Mouse (Mus musculus) hindlimb bud, embryonic 11.5 days (tissue): ENCODE measurements around the gene Slc5a2.

ENCODE experiments used
- DNase-seq: peaks from one replicate; pipeline ENCODE4 v3.0.0-alpha.2; 2012; ENCODE audit warnings: low read depth, low spot score; ENCODE audit errors: extremely low spot score

Slc5a2 gene

DNA sequence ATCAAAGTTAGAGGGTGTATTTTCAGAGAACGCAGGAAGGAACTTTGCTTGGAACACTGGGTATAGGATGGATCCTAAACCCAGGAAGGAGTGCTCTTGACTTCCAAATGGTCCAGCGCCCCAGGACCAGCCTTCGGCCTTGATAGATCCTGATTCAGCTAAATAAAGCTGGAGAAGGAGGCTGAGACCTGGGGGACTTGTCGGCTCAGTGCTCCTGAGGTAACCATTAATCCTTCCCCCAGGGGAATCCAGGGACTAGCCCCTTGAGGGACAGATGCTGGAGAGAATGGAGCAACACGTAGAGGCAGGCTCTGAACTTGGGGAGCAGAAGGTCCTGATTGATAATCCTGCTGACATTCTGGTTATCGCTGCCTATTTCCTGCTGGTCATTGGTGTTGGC, at the start of gene Slc5a2:
Gene Slc5a2, plus strand, starts transcription at position 247 of the 400 bp plus-strand sequence.
- DNase-seq, result no peak

DNA sequence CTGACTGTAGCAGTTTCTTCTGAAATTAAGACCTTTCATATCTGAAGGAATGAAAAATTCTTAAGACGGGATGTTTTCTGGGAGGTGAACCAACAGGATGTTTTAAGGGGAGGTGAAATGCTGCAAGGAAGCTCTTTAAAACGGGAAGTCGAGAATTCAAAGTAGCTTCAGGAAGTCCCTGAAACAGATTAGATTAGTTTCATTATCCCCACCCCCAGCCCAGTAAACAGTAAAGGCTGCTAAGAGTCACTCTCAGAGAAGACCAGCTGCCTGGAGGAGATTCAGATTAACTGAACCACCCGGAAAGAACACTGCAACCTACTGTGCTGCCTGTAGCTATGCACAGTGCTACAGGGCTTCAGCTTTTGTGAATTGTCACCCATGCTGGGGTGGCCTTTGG, 45.5 kb upstream of the Slc5a2 start:
- DNase-seq, result no peak

DNA sequence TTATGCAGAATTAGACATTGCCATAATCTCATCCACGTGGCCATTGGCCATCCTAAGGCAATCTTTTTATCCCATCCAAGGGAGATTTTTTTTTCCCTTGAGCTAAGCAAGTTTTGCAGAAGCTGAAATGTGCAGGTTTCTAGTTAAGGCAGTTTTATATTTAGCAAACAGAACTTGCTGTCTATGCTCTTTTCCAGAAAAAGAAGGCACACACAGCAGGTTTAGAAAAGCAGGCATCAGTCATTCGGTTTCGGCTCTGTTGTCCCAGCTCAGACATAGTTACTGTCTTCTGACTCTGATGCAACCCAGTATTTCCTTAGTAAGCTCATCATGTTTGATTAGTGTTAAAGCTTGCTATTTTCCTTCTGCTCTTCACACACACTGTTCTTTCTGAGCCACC, 44.5 kb upstream of the Slc5a2 start:
- no peak for DNase-seq

DNA sequence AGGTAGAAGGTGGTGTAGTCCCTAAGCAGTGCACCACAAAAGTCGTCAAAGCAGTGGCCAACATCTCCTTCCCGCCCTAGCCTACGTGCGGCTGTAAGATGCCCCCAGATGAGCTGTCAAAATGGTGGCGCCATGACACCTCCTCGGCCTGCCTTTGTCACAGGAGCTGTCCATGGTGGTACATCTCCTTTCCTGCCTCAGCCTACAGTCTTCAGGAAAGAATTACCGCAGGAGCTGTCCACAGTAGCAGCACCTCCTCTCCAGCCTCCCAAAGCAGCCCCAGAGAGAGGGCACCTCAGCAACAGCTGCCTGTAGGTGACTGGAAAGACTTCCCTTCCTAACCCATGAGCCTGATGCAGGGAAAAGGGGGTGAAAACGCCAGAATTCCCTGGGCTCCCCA, 33.7 kb upstream of the Slc5a2 start:
- DNase-seq, result no peak

- no peak for DNase-seq
Observed at GRCm38 (mm10) chr7:128234796-128235195, 30.7 kb upstream of the Slc5a2 start.

GRCm38 (mm10) chr7:128235481-128235880, 30.0 kb upstream of the Slc5a2 start:
- DNase-seq, result no peak

DNA sequence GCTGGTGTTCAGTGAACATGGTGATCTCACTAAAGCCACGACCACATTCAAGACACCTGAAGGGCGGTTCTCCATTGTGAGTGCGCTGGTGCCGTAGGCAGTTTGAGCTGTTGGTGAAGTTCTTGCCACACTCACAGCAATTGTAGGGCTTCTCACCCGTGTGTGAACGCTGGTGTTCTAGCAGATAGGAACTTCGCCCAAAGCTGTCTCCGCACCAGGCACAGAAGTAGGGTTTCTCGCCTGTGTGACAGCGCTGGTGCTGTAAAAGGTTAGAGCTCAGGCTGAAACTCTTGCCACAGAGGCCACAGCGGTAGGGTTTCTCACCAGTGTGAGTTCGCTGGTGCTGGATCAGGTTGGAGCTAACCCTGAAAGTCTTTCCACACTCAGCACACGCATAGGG, 29.0 kb upstream of the Slc5a2 start:
- DNase-seq, result no peak

- peak; percentile 46 for DNase-seq
Observed at GRCm38 (mm10) chr7:128236856-128237592, 28.4 kb upstream of the Slc5a2 start, which contains the start of gene Armc5. Armc5 (plus strand) TSS chr7:128237342.

GRCm38 (mm10) chr7:128237593-128237926, 27.9 kb upstream of the Slc5a2 start:
- no peak for DNase-seq

DNA sequence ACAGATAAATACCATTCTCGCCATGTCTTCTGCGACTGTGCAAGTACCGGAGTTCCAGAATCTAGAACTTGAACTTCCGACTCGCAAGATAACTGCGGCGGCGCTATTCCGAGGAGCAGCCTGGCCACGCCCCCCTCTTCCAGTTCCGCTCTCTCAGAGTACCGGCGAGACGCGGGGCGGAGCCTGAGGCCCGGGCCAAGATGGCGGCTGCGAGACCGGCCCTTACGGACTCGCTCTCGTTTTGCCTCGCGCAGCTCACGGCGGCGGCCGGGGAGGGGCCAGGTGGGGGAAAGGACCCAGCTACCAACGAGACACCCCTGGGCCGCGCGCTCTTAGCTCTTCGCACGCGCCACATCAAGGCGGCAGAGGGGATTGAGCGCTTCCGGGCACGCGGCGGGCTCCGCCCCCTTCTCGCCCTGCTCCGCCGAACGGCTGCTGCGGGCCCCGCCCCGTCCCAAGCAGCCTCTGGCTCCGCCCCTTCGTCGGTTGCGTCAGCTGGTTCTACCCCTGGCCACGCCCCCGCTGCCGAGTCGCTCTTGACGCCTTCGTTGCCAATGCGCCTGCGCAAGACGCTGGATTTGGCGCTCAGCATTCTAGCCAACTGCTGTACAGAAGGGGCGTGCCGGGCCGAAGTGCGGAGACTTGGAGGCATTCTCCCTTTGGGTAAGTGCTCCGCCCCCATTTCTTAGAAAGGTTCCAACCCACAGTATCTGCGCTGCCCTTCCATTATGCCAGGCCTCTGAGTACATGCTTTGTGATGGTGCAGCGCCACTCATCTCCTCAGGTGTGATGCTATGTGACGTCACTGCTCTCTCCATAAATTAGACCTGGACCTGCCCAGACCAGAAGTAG, 27.3 kb upstream of the Slc5a2 start, which contains the start of gene 9130023H24Rik:
Gene 9130023H24Rik, minus strand, starts transcription at position 105 of the 852 bp plus-strand sequence.
- peak; percentile 95 for DNase-seq

- DNase-seq, result peak; percentile 44
Observed at GRCm38 (mm10) chr7:128238991-128239390, 26.5 kb upstream of the Slc5a2 start.

DNA sequence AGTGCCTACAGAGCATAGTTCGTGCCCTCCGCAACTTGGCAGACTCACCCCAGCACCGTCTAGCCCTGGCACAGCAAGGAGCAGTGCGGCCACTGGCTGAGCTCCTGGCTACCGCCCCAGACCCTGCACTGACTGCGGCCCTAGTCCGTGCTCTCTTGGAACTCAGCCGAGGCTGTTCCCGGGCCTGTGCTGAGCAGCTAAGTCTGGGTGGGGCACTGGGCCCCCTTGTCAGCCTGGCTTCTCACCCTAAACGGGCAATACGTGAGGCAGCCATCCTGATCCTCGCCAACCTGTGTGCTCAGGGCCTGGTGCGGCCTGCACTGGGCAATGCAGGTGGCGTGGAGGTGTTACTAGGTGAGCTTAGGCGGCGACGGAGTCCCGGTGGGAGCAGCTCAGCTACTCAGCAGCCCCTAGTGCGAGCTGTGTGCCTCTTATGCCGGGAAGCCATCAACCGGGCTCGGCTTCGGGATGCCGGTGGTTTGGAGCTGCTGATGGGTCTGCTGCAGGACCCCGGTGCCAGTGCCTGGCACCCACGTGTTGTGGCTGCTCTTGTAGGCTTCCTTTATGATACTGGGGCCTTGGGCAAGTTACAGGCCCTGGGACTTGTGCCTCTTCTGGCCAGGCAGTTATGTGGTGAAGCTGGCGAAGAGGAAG, 25.2 kb upstream of the Slc5a2 start:
- no peak for DNase-seq

GRCm38 (mm10) chr7:128242331-128242730, 23.1 kb upstream of the Slc5a2 start:
- DNase-seq, result no peak

DNA sequence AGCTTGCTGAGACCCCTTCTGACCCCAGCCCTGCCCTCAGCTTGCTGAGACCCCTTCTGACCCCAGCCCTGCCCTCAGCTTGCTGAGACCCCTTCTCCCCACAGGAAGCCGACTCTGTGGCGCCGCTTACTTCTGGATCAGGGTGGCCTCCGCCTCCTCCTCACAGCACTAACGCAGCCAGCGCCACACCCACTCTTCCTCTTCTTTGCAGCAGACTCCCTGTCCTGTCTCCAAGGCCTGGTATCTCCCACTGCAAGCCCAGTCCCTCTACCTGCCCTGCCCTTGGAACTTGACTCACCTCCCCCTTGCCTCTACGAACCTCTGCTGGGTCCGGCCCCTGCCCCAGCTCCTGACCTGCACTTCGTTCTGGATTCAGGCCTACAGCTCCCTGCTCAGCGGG, 21.5 kb upstream of the Slc5a2 start:
- DNase-seq, result no peak

DNA sequence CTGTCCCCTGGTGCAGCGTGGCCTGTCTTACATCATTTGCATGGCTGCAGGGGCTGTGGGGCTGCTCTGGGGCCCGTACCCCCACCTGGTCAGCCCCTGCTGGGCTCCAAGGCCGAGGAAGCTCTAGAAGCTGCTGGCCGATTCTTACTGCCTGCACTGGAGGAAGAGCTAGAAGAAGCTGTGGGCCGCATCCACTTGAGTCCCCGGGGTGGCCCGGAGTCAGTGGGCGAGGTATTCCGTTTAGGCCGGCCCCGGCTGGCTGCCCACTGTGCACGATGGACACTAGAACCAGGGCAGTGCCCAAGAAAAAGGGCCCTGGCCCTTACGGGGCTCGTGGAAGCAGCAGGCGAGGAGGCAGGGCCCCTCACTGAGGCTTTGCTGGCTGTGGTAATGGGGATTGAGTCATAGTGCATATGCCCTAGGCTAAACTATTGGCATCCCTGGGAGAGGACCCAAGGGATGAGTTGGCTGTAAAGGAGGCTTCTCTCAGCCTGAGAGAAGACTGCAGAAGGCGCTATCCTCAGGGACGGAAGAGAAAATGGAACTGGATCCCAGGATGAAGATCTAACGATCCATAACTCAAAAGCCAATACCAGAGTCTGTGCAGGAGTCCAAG, 20.9 kb upstream of the Slc5a2 start:
- no peak for DNase-seq

- no peak for DNase-seq
Observed at GRCm38 (mm10) chr7:128245547-128245946, 19.9 kb upstream of the Slc5a2 start.

DNA sequence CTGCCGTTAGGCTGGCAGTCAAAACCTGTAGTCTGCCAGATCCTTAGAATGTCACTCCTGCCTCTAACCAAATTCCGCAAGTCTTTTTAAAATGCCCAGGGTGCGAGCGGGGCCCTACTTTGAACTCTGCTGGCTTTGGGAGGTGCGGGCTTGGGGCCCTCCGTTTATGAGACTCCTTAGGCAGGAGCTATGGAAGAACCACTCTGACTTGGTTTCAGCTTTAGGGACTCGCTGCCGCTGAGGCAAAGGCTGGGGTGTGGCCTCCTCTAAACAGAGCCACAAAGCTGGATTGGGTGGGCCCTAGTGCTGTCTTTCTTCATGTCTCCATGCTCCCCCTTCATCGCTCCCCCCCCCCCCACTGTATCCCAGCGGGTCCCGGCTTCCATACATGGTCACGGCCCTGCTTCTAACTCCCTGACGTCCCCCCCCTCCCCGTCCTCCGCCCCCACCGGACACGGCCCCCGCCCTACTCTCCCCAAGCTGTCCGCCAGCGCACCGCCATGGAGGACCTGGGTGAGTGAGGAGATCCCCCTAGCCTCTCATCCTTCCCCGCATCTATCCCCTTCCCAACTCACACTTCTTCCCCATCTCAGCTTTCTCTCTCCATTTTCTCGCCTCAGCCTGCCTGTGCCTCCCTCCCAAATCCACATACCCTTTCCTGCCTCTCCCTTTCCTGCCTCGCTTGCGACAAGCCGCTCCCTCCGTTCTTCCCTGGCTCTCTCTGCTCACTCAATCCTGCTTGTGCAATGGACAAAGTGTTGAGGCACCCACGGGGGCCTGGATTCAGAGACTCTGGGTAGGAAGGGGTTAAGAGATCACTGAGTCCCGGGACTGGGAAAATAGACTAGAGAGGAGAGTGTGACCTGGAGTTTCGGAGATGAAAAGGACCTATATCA, 18.7 kb upstream of the Slc5a2 start, which contains the start of gene Tgfb1i1:
Gene Tgfb1i1, plus strand, starts transcription at position 317 of the 896 bp plus-strand sequence.
- DNase-seq, result no peak

DNA sequence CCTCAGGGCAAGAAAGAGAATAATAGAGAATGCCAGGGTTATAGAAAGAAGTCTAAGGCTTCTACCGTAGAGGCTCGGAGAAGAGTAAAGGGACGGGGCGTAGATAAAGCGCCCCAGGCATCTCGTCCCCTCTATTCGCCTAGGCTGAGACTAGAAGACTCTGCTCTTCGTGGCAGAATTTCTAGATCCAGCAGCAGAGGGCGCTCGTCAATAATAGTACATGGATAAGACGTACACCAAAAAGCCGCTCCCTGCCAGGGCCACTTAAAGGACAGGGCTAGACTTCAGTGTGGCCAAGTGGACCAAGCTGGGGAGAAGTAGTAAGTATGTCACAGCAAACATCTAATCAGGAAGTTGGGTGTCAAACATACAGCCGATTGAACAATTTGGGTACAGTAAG, 18.0 kb upstream of the Slc5a2 start:
- DNase-seq, result peak; percentile 70

GRCm38 (mm10) chr7:128248081-128249042, 17.1 kb upstream of the Slc5a2 start:
- no peak for DNase-seq
